Mouse (Mus musculus): ENCODE data around the gene Ppp2r5c. TPM values are rescaled to one million over a fixed set of nuclear protein-coding genes. Genes with fewer than 3 reads are reported as not detected.

Ppp2r5c gene
- total and polyA plus RNA-seq, 2 experiments from 2014 or later = 104 to 118 TPM

DNA sequence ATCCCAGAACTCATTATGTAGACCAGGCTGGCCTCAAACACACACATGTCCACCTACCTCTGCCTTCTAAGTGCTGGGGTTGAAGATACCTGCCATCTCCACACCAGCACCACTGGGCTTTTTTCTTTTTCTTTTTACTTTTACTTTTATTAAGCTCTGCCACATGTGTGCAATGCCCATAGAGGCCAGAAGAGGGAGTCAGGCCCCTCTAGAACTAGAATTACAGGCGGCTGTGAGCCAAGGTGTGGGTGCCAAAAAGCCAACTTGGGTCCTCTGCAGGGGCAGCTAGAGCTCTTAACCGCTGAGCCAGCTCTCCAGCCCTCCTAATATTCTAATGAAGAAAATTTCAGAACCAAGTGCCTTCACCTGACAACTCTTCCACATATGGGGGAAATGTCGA lies 30.7 kb upstream of the Ppp2r5c start:
- TF ChIP-seq EP300 (IDR thresholded peaks at IDR 0.05; ENCODE audit: low read depth) (no peak), CTCF (IDR thresholded peaks at IDR 0.05; ENCODE audit: low read depth) (peak; percentile 39)
- Histone ChIP-seq H3K27me3 (ENCODE audit: control insufficient read depth, insufficient read depth, low read length) (no peaks in the 10 kb centered on the region), H3K4me3 (ENCODE audit: low read depth, low read length) (no peak overlapping the region), H3K4me1 (ENCODE audit: control insufficient read depth, insufficient read depth) (0 out of 2 replicates have a peak, but pooled peaks cover 3% of the 10 kb centered on the region), H3K27ac (ENCODE audit: low read depth) (no peak overlapping the region), H3K9me3 (replicated peaks; ENCODE audit: control insufficient read depth, low read length) (no peaks in the 10 kb centered on the region), H3K36me3 (replicated peaks; ENCODE audit: control insufficient read depth, insufficient read depth, low read length) (no peaks in the 10 kb centered on the region), H3K9ac (replicated peaks; ENCODE audit: low read depth, low read length) (no peak overlapping the region), H3K4me2 (ENCODE audit: low read depth, low read length) (no peak overlapping the region)
- WGBS = 39% methylated on average over 3 of the region's 3 CpGs
- peak; percentile 15 for DNase-seq (ENCODE audit: low spot score)
- no peak for ATAC-seq (ENCODE audit: insufficient read depth, low read depth)

DNA sequence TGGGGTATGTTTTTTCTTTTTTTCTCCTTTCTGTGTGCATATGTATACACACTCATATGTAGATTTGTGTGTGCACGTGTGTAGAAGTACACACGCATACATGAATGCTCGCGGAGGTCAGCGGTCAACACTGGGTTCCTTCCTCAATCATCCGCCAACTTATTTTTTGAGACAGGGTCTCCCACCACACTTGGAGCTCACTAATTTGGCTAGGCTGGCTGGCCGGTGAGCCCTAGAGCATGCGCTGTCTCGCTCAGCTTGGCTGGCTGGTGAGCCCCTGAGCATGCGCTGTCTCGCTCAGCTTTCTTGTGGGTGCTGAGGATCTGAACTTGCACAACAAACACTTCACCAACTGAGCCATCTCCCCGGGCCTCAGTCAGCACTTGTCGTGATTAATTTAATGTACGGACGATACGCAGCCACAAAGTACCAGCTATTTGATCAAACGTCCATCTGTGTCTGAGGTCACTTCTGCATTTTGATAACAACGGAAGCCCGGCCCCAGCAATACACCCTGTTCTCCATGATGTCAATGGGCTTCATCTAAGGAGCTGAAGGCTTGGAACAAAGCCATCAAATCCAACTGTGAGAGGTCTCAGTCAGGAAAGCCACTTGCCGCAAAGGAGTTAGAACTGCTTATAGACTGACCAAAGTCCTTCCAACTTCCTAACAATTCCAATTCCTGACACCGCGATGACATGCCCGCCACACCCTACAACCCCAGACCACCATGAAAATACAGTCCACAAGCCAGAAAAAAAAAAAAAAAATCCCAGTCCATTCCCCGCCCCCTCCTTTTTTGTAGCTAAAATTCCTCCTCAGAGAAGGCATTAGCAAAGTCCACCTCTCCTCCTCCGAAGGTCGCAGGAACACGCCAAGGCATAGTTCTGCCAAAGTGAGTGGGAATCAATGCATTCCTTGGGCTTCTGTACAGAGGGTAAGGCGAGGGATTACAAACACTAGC lies 29.6 kb upstream of the Ppp2r5c start:
- DNase-seq (ENCODE audit: low spot score) = no peak
- 39% methylated on average over 28 of the region's 28 CpGs for WGBS
- Histone ChIP-seq H3K27ac (ENCODE audit: low read depth) (no peak overlapping the region), H3K4me1 (ENCODE audit: control insufficient read depth, insufficient read depth) (0 out of 2 replicates have a peak, but pooled peaks cover 3% of the 10 kb centered on the region), H3K36me3 (replicated peaks; ENCODE audit: control insufficient read depth, insufficient read depth, low read length) (no peaks in the 10 kb centered on the region), H3K4me2 (ENCODE audit: low read depth, low read length) (peak overlapping the region; percentile 24; the same call in 1 of the 2 replicates), H3K9me3 (replicated peaks; ENCODE audit: control insufficient read depth, low read length) (no peaks in the 10 kb centered on the region), H3K4me3 (ENCODE audit: low read depth, low read length) (no peak overlapping the region; the same call in 1 of the 2 replicates), H3K27me3 (ENCODE audit: control insufficient read depth, insufficient read depth, low read length) (no peaks in the 10 kb centered on the region), H3K9ac (replicated peaks; ENCODE audit: low read depth, low read length) (no peak overlapping the region)
- ATAC-seq (ENCODE audit: insufficient read depth, low read depth) = peak; percentile 3; the same call in 1 of the 2 replicates
- TF ChIP-seq CTCF (IDR thresholded peaks at IDR 0.05; ENCODE audit: low read depth) (no peak), EP300 (IDR thresholded peaks at IDR 0.05; ENCODE audit: low read depth) (no peak)

DNA sequence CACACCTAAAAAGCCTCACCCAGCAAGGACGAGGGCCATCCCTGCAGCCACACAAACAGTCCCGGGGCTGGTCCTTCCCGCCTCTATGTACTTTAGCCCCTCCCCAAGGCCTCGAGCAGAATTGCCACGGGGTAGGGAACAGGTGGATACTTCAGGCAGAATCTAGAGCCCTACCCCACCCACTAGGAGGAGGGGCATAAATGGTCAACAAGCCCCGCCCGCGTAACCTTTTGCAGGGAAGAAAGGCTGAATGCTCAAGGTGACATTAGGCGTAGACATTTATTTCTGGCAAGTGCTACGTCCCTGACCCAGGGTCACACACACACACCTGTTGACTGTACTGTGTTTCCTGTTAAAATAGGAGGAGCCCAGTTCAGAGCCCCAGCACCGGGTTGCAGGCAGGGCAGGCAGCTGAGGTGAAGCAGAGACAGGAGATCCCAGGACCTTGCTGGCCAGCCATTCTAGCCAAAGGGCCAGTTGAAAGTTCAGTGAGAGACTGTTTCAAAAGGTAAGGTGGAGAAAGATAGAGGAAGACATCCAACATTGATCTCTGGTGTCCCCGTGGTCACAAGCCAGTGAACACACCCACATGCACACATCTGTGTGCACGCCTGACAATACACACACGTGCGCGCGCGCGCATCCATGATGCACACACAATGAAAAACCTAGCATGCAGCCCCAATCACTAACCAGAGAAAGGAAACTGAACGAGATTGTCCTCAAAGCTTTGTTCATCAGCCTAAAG lies 28.8 kb upstream of the Ppp2r5c start:
- H3K9me3 ChIP-seq (replicated peaks; ENCODE audit: control insufficient read depth, low read length) = no peaks in the 10 kb centered on the region
- H3K4me3 ChIP-seq (ENCODE audit: low read depth, low read length) = no peak overlapping the region
- peak overlapping the region; percentile 49 for H3K27ac ChIP-seq (ENCODE audit: low read depth)
- ATAC-seq (ENCODE audit: insufficient read depth, low read depth) (peak; percentile 32), DNase-seq (ENCODE audit: low spot score) (no peak)
- H3K4me2 ChIP-seq (ENCODE audit: low read depth, low read length) = no peak overlapping the region
- H3K36me3 ChIP-seq (replicated peaks; ENCODE audit: control insufficient read depth, insufficient read depth, low read length) = no peaks in the 10 kb centered on the region
- H3K27me3 ChIP-seq (ENCODE audit: control insufficient read depth, insufficient read depth, low read length) = no peaks in the 10 kb centered on the region
- WGBS = 46% methylated on average over 20 of the region's 20 CpGs
- H3K4me1 ChIP-seq (ENCODE audit: control insufficient read depth, insufficient read depth) = 0 out of 2 replicates have a peak, but pooled peaks cover 3% of the 10 kb centered on the region
- TF ChIP-seq CTCF (IDR thresholded peaks at IDR 0.05; ENCODE audit: low read depth) = no peak
- no peak for TF ChIP-seq EP300 (IDR thresholded peaks at IDR 0.05; ENCODE audit: low read depth)
- no peak overlapping the region for H3K9ac ChIP-seq (replicated peaks; ENCODE audit: low read depth, low read length)

DNA sequence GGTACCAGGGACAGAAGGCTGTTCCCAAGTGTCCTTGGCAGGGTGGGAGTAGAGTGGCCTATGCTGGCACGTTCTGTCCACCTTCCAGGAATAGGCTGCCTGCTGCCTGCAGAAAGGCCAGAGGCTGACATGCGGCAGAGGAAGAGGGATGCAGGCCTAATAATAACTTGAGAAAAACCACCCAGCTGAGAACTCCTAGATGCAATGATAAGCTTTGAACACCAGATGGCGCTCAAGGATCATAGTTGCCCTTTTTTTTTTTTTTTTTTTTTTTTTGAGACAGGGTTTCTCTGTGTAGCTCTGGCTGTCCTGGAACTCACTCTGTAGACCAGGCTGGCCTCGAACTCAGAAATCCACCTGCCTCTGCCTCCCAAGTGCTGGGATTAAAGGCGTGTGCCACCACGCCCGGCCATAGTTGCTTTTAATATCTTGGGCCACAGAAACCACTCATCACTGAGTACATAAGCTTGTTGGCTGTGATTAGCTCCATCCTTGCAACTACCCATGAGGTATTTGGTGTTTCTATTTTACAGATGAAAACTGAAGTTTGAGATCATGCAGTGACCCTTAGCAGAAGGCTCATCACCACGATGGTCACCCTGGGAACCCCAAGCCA lies 28.1 kb upstream of the Ppp2r5c start:
- 27% methylated on average over 8 of the region's 8 CpGs for WGBS
- no peaks in the 10 kb centered on the region for H3K9me3 ChIP-seq (replicated peaks; ENCODE audit: control insufficient read depth, low read length)
- H3K4me2 ChIP-seq (ENCODE audit: low read depth, low read length) = no peak overlapping the region
- peak overlapping the region; percentile 49; the same call in 1 of the 2 replicates for H3K27ac ChIP-seq (ENCODE audit: low read depth)
- H3K9ac ChIP-seq (replicated peaks; ENCODE audit: low read depth, low read length) = no peak overlapping the region
- DNase-seq (ENCODE audit: low spot score) = peak; percentile 79
- peak; percentile 70 for TF ChIP-seq CTCF (IDR thresholded peaks at IDR 0.05; ENCODE audit: low read depth)
- no peak for TF ChIP-seq EP300 (IDR thresholded peaks at IDR 0.05; ENCODE audit: low read depth)
- H3K4me3 ChIP-seq (ENCODE audit: low read depth, low read length) = no peak overlapping the region
- peak; percentile 72 for ATAC-seq (ENCODE audit: insufficient read depth, low read depth)
- H3K27me3 ChIP-seq (ENCODE audit: control insufficient read depth, insufficient read depth, low read length) = no peaks in the 10 kb centered on the region
- 0 out of 2 replicates have a peak, but pooled peaks cover 3% of the 10 kb centered on the region for H3K4me1 ChIP-seq (ENCODE audit: control insufficient read depth, insufficient read depth)
- H3K36me3 ChIP-seq (replicated peaks; ENCODE audit: control insufficient read depth, insufficient read depth, low read length) = no peaks in the 10 kb centered on the region

- no peak for DNase-seq (ENCODE audit: low spot score)
- H3K4me3 ChIP-seq (ENCODE audit: low read depth, low read length) = no peak overlapping the region
- H3K4me1 ChIP-seq (ENCODE audit: control insufficient read depth, insufficient read depth) = 0 out of 2 replicates have a peak, but pooled peaks cover 3% of the 10 kb centered on the region
- no peak for ATAC-seq (ENCODE audit: insufficient read depth, low read depth)
- H3K36me3 ChIP-seq (replicated peaks; ENCODE audit: control insufficient read depth, insufficient read depth, low read length) = no peaks in the 10 kb centered on the region
- H3K9ac ChIP-seq (replicated peaks; ENCODE audit: low read depth, low read length) = no peak overlapping the region
- 60% methylated on average over 2 of the region's 2 CpGs for WGBS
- no peak overlapping the region for H3K27ac ChIP-seq (ENCODE audit: low read depth)
- H3K27me3 ChIP-seq (ENCODE audit: control insufficient read depth, insufficient read depth, low read length) = no peaks in the 10 kb centered on the region
- H3K4me2 ChIP-seq (ENCODE audit: low read depth, low read length) = no peak overlapping the region
- H3K9me3 ChIP-seq (replicated peaks; ENCODE audit: control insufficient read depth, low read length) = no peaks in the 10 kb centered on the region
- TF ChIP-seq EP300 (IDR thresholded peaks at IDR 0.05; ENCODE audit: low read depth) = no peak
- TF ChIP-seq CTCF (IDR thresholded peaks at IDR 0.05; ENCODE audit: low read depth) = no peak
Measured at GRCm38 (mm10) chr12:110419879-110420278, 27.0 kb upstream of the Ppp2r5c start.

All from heart, postnatal 0 days (tissue).